Mouse (Mus musculus): ENCODE results near the gene Stxbp5. TPM values are rescaled to one million over a fixed set of nuclear protein-coding genes. Genes with fewer than 3 reads are reported as not detected.

Stxbp5 gene
- total RNA-seq, 2 experiments from 2014 or later: 97.0 to 107 TPM

GRCm38 (mm10) chr10:9859476-9859875 is 41.4 kb downstream of the Stxbp5 start:
- no peak for DNase-seq (ENCODE audit: low spot score in 2 of 2)

GRCm38 (mm10) chr10:9857850-9858249 is 43.0 kb downstream of the Stxbp5 start:
- no peak for DNase-seq (ENCODE audit: low spot score in 2 of 2)

GRCm38 (mm10) chr10:9856792-9857191 is 44.1 kb downstream of the Stxbp5 start:
- no peak for DNase-seq (ENCODE audit: low spot score in 2 of 2)

GRCm38 (mm10) chr10:9846408-9846807 is 54.5 kb downstream of the Stxbp5 start:
- DNase-seq (ENCODE audit: low spot score in 2 of 2): no peak

GRCm38 (mm10) chr10:9839408-9839807 is 61.5 kb downstream of the Stxbp5 start:
- DNase-seq (ENCODE audit: low spot score in 2 of 2): no peak

GRCm38 (mm10) chr10:9834986-9835385 is 65.9 kb downstream of the Stxbp5 start:
- no peak for DNase-seq (ENCODE audit: low spot score in 2 of 2)

- no peak for DNase-seq (ENCODE audit: low spot score in 2 of 2)
Measured at GRCm38 (mm10) chr10:9832937-9833336, 67.9 kb downstream of the Stxbp5 start.

- no peak for DNase-seq (ENCODE audit: low spot score in 2 of 2)
Measured at GRCm38 (mm10) chr10:9829744-9830143, 71.1 kb downstream of the Stxbp5 start.

GRCm38 (mm10) chr10:9821299-9821698 is 79.6 kb downstream of the Stxbp5 start:
- DNase-seq (ENCODE audit: low spot score in 2 of 2): no peak

GRCm38 (mm10) chr10:9818574-9818973 is 82.3 kb downstream of the Stxbp5 start:
- no peak for DNase-seq (ENCODE audit: low spot score in 2 of 2)

- DNase-seq (ENCODE audit: low spot score in 2 of 2): no peak
Measured at GRCm38 (mm10) chr10:9813926-9814325, 87.0 kb downstream of the Stxbp5 start.

- DNase-seq (ENCODE audit: low spot score in 2 of 2): no peak
Measured at GRCm38 (mm10) chr10:9807596-9807995, 93.3 kb downstream of the Stxbp5 start.

GRCm38 (mm10) chr10:9805341-9805740 is 95.5 kb downstream of the Stxbp5 start:
- no peak for DNase-seq (ENCODE audit: low spot score in 2 of 2)

GRCm38 (mm10) chr10:9803126-9803525 is 97.8 kb downstream of the Stxbp5 start:
- DNase-seq (ENCODE audit: low spot score in 2 of 2): no peak

GRCm38 (mm10) chr10:9801571-9801970 is 99.3 kb downstream of the Stxbp5 start:
- DNase-seq (ENCODE audit: low spot score in 2 of 2): no peak

- DNase-seq (ENCODE audit: low spot score in 2 of 2): no peak
Measured at GRCm38 (mm10) chr10:9799085-9799484, 101.8 kb downstream of the Stxbp5 start.

GRCm38 (mm10) chr10:9796429-9796828 is 104.5 kb downstream of the Stxbp5 start:
- no peak for DNase-seq (ENCODE audit: low spot score in 2 of 2)

- no peak for DNase-seq (ENCODE audit: low spot score in 2 of 2)
Measured at GRCm38 (mm10) chr10:9794429-9794828, 106.5 kb downstream of the Stxbp5 start.

GRCm38 (mm10) chr10:9790947-9791346 is 109.9 kb downstream of the Stxbp5 start:
- no peak for DNase-seq (ENCODE audit: low spot score in 2 of 2)

GRCm38 (mm10) chr10:9786461-9786860 is 114.4 kb downstream of the Stxbp5 start:
- no peak for DNase-seq (ENCODE audit: low spot score in 2 of 2)

- no peak for DNase-seq (ENCODE audit: low spot score in 2 of 2)
Measured at GRCm38 (mm10) chr10:9785651-9786050, 115.2 kb downstream of the Stxbp5 start.

- no peak for DNase-seq (ENCODE audit: low spot score in 2 of 2)
Measured at GRCm38 (mm10) chr10:9779864-9780263, 121.0 kb downstream of the Stxbp5 start.

- no peak for DNase-seq (ENCODE audit: low spot score in 2 of 2)
Measured at GRCm38 (mm10) chr10:9770261-9770660, 130.6 kb downstream of the Stxbp5 start.

GRCm38 (mm10) chr10:9763831-9764230 is 137.0 kb downstream of the Stxbp5 start:
- no peak for DNase-seq (ENCODE audit: low spot score in 2 of 2)
